Mouse (Mus musculus): Measurements from ENCODE around the gene Msrb3.

Msrb3 gene

GRCm38 (mm10) chr10:120815290-120815689, 83.6 kb downstream of the Msrb3 start:
- no peak for DNase-seq (ENCODE audit: inconsistent age in 2 of 2, low spot score in 1 of 2)

GRCm38 (mm10) chr10:120811796-120812443, 87.0 kb downstream of the Msrb3 start:
- DNase-seq (ENCODE audit: inconsistent age in 2 of 2, low spot score in 1 of 2), result peak in 1 of 2 experiments; percentile 58

DNA sequence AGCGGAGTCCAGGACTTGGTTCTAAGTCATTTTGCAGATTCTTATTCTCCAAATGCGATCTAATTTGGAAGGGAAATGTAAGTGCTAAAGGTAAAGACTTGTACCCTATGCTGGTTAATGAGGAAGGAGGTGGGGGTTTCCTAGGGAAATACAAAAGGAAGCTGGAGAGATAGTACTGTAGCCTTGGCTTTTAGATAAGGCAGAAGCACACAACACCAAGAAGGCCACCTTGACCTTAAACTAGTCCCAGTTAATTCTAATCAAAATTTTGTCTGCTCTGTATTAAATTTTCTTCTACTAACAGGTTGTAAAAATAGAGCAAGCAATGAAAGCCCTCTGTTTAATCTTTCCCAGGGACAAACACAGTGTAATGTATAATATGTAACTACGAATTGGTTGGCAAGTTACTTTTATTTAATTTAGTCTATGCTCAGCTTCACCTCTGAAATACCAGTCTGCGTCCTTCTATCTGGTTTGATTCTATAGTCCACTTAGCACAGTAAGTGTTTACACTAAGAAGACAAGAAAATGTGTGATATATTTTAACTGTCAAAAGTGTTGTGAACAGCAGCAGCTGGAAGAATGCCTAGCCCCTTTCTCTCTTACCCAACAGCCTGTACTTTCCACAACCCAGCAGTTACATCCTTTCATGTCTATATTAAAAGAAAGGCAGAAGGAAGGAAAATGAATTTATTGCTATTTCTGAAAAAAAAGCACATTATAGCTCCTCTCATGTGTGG, 87.9 kb downstream of the Msrb3 start:
- DNase-seq (ENCODE audit: inconsistent age in 2 of 2, low spot score in 1 of 2), result peak in 1 of 2 experiments; percentile 64

- DNase-seq (ENCODE audit: inconsistent age in 2 of 2, low spot score in 1 of 2), result peak in 1 of 2 experiments; percentile 57
These were observed 88.7 kb downstream of the Msrb3 start for GRCm38 (mm10) chr10:120810053-120810696.

- no peak for DNase-seq (ENCODE audit: inconsistent age in 2 of 2, low spot score in 1 of 2)
These were observed 90.7 kb downstream of the Msrb3 start for GRCm38 (mm10) chr10:120808167-120808566.

DNA sequence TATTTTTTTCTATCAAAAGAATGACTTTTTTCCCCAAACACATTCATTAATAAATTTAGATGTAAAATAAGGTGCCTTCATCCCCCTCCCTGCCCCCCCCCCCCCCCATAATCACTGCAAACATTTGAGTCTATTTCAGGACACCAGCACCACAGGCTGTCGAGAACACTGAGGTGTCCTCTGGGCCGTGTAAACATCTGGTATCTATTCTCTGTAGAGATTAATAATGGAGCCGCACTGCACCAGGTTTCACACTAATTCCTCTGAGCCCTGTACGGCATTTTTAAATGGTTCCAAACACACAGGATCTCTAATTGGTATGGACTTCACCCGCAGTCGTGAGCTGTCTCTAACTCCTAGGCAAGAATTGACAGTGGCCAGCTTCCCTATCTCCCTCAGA, 97.8 kb downstream of the Msrb3 start:
- DNase-seq (ENCODE audit: inconsistent age in 2 of 2, low spot score in 1 of 2), result no peak

- DNase-seq (ENCODE audit: inconsistent age in 2 of 2, low spot score in 1 of 2), result no peak
These were observed 99.4 kb downstream of the Msrb3 start for GRCm38 (mm10) chr10:120799479-120799878.

GRCm38 (mm10) chr10:120796749-120797148, 102.2 kb downstream of the Msrb3 start:
- no peak for DNase-seq (ENCODE audit: inconsistent age in 2 of 2, low spot score in 1 of 2)

DNA sequence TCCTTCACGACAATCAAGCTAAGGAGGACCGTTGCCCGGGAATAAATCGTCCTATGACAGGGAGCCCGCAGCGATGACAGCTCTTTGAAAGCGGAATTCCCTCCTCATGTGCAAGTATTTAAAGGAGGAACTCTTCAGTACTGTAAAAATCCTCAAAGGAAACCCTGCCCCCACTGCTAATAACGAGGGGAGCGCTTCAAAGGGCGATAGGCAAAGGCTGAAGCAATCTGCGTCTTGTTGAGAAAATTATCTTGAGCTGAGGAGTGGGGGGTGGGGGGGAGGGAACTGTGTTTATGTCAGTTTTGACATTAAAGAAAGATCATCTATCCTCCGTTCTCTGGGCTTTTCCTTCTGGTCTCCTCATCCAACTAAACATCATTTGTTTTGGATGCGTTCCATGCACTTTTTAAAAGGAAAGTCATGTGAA, 104.5 kb downstream of the Msrb3 start:
- DNase-seq (ENCODE audit: inconsistent age in 2 of 2, low spot score in 1 of 2), result peak in 1 of 2 experiments; percentile 64

DNA sequence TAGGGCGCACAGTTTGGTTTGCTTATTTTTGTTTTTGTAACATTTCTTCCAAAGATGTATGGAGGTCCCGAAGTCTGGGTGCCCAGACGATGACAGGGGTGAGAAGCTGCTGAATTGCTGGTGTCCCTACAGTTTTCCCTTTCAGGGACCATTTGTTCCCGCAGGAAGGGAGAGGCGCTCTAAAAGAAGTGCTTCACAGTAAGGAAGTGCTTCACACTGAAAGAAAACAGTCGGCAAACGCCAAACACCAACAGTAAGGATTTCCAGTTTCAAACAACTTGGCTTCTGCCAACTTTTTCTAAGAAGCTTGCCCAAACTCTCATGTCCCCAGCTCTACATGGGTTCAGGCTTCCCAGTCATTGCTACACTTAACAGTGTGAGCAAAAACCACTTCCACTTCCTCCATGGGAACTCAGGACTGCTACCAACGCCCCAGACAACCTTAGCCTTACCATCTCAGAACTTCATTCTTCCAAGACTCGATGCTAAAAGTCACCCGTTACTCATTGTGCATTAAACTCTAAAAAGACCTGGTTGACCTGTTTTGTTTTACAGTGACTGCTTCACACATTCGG, 106.6 kb downstream of the Msrb3 start:
- DNase-seq (ENCODE audit: inconsistent age in 2 of 2, low spot score in 1 of 2), result peak in 1 of 2 experiments; percentile 31

DNA sequence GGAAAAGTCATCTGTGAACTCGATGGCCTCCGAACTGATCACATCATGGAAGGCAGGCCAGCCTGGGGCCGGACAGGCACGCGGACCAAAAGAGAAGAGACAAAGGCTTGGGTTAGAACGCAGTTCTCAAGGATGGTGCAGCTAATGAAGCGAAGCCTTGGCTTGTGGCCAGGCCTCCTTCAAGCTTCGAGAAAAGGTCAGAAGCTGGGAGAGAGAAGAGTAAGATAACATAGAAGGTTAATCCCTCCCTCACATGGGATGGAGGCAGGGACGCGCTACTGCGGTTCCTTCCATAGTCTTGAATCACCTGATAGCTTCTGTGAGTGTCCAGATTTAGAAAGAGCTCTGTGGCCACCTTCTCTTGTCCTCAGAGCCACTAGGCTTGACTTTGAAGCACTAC, 107.5 kb downstream of the Msrb3 start:
- peak; percentile 54 to 73 for DNase-seq (ENCODE audit: inconsistent age in 2 of 2, low spot score in 1 of 2)

DNA sequence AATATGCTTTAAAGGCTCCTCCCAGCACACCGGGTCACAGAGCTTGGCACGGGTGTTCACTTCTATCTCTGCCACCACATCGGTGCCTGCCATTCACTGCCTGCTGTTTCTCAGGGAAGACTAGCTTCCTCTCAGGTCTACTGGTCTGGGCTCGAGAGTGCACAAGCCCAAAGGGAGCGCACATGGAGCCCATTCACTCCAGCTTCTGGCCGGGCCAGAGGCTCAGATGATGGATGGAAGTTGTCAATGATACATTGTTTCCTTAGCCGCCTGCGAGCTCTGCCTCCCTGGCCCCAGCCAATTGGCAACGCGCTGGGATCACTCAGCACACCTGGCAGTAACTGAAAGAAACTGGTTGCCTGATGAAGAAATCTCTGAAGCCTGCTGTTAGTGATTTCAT, 111.7 kb downstream of the Msrb3 start:
- no peak for DNase-seq (ENCODE audit: inconsistent age in 2 of 2, low spot score in 1 of 2)

- DNase-seq (ENCODE audit: inconsistent age in 2 of 2, low spot score in 1 of 2), result no peak
These were observed 114.4 kb downstream of the Msrb3 start for GRCm38 (mm10) chr10:120784516-120784915.

DNA sequence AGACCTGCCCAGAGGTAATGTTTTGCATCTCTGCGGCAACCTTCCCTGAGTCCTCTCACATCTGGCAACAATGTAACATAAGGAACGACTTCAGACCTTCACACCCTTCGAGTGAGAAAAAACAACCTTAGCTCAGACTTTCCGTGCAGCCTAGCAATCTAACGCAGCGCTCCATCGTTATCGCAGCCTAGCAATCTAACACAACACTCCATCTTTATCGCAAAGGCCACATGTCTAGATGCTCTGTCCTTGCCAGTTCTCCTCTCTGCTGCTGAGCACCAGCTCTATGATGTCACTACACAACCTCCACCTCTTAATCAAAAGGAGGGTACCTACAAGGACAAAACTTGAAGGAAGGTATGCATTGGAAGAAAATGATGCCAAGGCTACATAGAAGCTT, 115.5 kb downstream of the Msrb3 start:
- DNase-seq (ENCODE audit: inconsistent age in 2 of 2, low spot score in 1 of 2), result no peak

GRCm38 (mm10) chr10:120777499-120777898, 121.4 kb downstream of the Msrb3 start:
- peak in 1 of 2 experiments; percentile 63 for DNase-seq (ENCODE audit: inconsistent age in 2 of 2, low spot score in 1 of 2)

DNA sequence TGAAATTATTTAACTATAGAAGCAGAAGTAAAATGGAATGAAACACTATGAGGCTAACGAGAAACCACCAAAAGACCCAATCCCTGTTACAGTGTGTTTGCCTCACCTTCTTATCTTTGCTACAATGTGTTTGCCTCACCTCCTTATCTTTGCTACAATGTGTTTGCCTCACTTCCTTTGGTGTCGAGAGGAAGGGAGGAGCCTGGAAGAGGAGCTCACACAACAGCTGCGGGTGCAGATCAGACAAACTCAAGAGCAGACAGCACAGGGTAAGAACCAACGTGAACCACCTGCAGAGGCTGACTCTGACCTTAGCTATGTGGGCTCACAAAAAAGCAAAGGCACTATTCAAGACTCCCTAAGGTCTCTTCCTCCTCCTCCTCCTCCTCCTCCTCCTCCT, 123.5 kb downstream of the Msrb3 start:
- no peak for DNase-seq (ENCODE audit: inconsistent age in 2 of 2, low spot score in 1 of 2)

DNA sequence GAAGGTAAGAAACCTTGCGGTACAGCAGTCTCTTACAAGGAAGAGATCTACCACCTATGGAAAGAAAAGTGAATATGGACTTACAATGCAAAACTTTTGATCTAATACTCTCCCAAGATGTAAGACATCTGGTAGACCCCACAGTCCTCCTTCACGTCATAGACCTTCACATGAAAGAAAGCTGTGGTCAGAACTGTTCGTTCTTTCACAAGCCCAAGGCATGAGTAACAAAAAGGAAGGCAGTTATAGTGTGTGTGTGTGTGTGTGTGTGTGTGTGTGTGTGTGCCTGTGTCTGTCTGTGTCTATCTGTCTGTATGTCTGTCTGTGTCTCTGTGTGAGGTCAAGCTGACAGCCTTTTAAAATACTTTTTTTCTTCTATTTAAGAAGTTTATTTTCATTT, 131.5 kb downstream of the Msrb3 start:
- no peak for DNase-seq (ENCODE audit: inconsistent age in 2 of 2, low spot score in 1 of 2)

DNA sequence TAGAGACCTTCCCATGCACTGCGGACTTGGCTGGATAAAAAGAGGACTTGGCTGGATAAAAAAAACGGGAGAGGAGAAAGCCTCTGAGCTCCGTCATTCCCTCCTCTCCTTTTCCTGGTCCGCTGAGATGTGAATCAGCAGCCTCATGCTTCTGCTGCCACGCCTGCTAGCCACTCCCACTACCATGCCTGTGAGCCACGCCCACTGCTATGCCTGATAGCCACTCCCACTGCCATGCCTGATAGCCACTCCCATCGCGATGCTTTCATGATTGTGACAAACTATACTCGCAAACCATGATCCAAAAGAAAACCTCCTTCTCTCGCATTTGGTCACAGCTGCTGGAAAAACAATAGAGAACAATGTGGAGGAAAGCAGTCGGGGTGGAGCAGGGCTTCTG, 133.5 kb downstream of the Msrb3 start:
- DNase-seq (ENCODE audit: inconsistent age in 2 of 2, low spot score in 1 of 2), result no peak

DNA sequence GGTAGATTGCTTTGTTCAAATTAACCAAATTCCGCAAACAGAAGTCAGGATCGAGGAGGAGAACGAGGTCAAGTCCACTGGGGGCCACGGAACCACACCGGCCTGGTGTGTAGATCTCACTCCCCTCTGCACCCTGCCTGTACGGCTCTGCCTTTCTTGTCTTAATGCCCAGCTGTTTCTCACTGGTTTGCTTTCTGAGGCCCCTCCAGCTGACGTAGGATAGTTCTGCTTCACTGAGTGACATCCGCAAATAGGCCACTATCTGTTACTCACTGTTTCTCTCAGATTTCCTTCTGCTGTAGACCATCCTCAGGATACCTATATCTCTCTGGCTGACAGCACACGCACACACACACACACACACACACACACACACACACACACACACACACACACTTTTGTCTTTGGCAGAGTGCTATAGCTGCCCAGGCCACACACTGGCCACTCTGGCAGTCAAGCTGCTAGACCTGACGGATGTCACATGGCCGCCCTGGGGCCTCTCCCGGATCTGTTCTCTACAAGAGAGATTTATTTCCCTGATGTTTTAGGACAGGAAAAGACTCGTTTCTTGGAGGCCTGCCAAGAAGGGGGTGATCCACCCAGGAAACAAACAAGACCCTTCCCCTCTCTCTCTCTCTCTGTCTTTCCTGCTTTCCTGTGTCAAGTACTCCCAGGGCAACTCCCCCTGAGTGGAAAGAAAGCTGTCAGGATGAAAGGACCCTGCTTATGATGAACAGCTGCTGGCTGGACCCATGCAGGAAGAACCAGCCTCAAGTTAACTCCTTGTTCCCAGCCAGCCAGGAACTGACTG, 135.0 kb downstream of the Msrb3 start:
- DNase-seq (ENCODE audit: inconsistent age in 2 of 2, low spot score in 1 of 2), result peak; percentile 66 to 86

GRCm38 (mm10) chr10:120762958-120763357, 135.9 kb downstream of the Msrb3 start:
- no peak for DNase-seq (ENCODE audit: inconsistent age in 2 of 2, low spot score in 1 of 2)

- no peak for DNase-seq (ENCODE audit: inconsistent age in 2 of 2, low spot score in 1 of 2)
These were observed 138.2 kb downstream of the Msrb3 start for GRCm38 (mm10) chr10:120760679-120761078.

Measured in adrenal gland, adult (tissue).